Mouse (Mus musculus) neural tube, embryonic 11.5 days (tissue): ENCODE data around the gene Ltbp3. TPM values are rescaled to one million over a fixed set of nuclear protein-coding genes. Genes with fewer than 3 reads are reported as not detected.

Experiments used
- polyA plus RNA-seq: library from polyadenylated mRNA; unstranded; fragments of >200 nt; fragmentation: Nextera tagmentation; extraction: Ambion mirVana; gene quantifications from 2 replicates; pipeline ENCODE4 v1.2.1, GENCODE M21; 2014

Ltbp3 gene
- polyA plus RNA-seq, 1 experiment from 2014 or later = 5.2 TPM

Other genes with a start within 250 kb of the Ltbp3 start
- 0.31 TPM in 1 of 2 replicates, not detected in the other for gene 1700020D05Rik, start 237.1 kb upstream of the Ltbp3 start, polyA plus RNA-seq
- 20.9 and 23.0 TPM in 2 replicates for gene Snx32, start 230.4 kb upstream of the Ltbp3 start, polyA plus RNA-seq
- gene Ovol1, start 180.3 kb upstream of the Ltbp3 start, polyA plus RNA-seq = 0.24 and 0.32 TPM in 2 replicates
- 2.3 and 2.6 TPM in 2 replicates for gene Ap5b1, start 172.9 kb upstream of the Ltbp3 start, polyA plus RNA-seq
- gene Rnaseh2c, start 139.0 kb upstream of the Ltbp3 start, polyA plus RNA-seq = 131 and 137 TPM in 2 replicates
- gene Kat5, start 130.7 kb upstream of the Ltbp3 start, polyA plus RNA-seq = 36.3 and 36.5 TPM in 2 replicates
- gene Rela, start 103.4 kb upstream of the Ltbp3 start, polyA plus RNA-seq = 32.5 and 34.4 TPM in 2 replicates
- gene Sipa1, start 77.2 kb upstream of the Ltbp3 start, polyA plus RNA-seq = 17.0 and 19.3 TPM in 2 replicates
- 21.0 and 22.0 TPM in 2 replicates for gene Map3k11, start 52.2 kb upstream of the Ltbp3 start, polyA plus RNA-seq
- 26.9 and 27.7 TPM in 2 replicates for gene Pcnx3, start 52.0 kb upstream of the Ltbp3 start, polyA plus RNA-seq
- gene Kcnk7, start 36.5 kb upstream of the Ltbp3 start, polyA plus RNA-seq = not detected in 2 replicates
- 5.1 and 6.8 TPM in 2 replicates for gene Ehbp1l1, start 14.6 kb upstream of the Ltbp3 start, polyA plus RNA-seq
- gene Fam89b, start 11.3 kb upstream of the Ltbp3 start, polyA plus RNA-seq = 167 and 184 TPM in 2 replicates
- gene Scyl1, start 30.5 kb downstream of the Ltbp3 start, polyA plus RNA-seq = 63.9 and 67.4 TPM in 2 replicates
- gene Frmd8, start 134.4 kb downstream of the Ltbp3 start, polyA plus RNA-seq = 19.9 and 20.7 TPM in 2 replicates
- 0.74 and 1.7 TPM in 2 replicates for gene Slc25a45, start 136.9 kb downstream of the Ltbp3 start, polyA plus RNA-seq
- gene Tigd3, start 153.2 kb downstream of the Ltbp3 start, polyA plus RNA-seq = 5.7 and 6.6 TPM in 2 replicates
- 195 and 225 TPM in 2 replicates for gene Dpf2, start 172.1 kb downstream of the Ltbp3 start, polyA plus RNA-seq
- gene Cdc42ep2, start 183.9 kb downstream of the Ltbp3 start, polyA plus RNA-seq = 3.9 and 4.0 TPM in 2 replicates
- gene Pola2, start 223.3 kb downstream of the Ltbp3 start, polyA plus RNA-seq = 75.2 and 79.9 TPM in 2 replicates
- gene Slc22a20, start 245.2 kb downstream of the Ltbp3 start, polyA plus RNA-seq = not detected in 2 replicates